Mouse (Mus musculus): ENCODE data around the gene Plcl1. TPM values are rescaled to one million over a fixed set of nuclear protein-coding genes. Genes with fewer than 3 reads are reported as not detected.
A peak's percentile ranks its signal among the peaks of the same experiment; 100 is the strongest.
"Not testable (repeated sequence)": the region's sequence is repeated elsewhere in the genome, so short reads cannot be mapped to it uniquely, and the experiment has no call there.

The Plcl1 gene
- total RNA-seq, 2 experiments from 2014 or later: 32.0 to 34.7 TPM

DNA sequence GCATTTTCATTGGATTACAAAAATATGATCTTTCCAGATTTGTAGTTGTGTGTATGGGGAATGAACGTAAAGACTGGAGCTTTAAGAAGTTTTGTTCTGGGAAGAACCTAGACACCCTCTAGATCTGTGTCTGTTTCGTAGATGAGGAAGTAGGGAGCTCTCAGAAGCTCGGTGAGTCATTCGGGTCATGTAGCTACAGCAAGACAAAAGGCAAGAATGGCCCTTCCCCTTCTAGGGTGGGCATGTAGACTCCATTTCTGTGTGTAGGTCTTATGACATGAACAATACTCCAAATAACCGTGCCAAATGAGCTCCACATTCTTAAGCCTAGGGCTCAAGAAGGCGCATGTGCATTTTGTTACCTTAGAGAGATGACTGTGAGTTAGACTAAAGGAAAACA is 101.3 kb downstream of the Plcl1 start:
- Histone ChIP-seq H3K27ac (no peak overlapping the region), H3K4me3 (no peak overlapping the region)
- no peak for TF ChIP-seq CTCF (conservative IDR thresholded peaks at IDR 0.05)
- no peak for DNase-seq (ENCODE audit: low spot score in 2 of 2)

DNA sequence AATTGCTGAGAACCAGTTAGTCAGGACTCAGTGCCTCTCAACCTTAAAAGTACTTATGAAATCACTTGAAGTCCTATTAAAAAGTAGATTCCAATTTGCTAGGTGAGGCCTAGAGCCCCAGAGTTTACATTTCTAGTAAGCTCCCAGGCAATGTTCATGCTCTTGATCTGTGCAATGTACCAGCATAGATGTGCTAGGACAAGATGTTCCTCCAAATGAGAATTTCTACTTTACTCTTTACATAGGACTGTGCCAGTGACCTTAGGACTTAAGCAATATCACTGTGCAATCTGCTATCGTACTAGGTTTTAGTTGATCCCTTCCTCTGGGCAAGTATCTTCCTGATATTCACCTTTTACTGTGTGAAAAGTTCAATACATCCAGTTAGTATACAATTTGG is 103.9 kb downstream of the Plcl1 start:
- DNase-seq (ENCODE audit: low spot score in 2 of 2): no peak
- no peak for TF ChIP-seq CTCF (conservative IDR thresholded peaks at IDR 0.05)
- no peak overlapping the region for H3K27ac ChIP-seq
- H3K4me3 ChIP-seq: no peak overlapping the region

- Histone ChIP-seq H3K27ac (no peak overlapping the region), H3K4me3 (no peak overlapping the region)
- TF ChIP-seq CTCF (conservative IDR thresholded peaks at IDR 0.05): no peak
- no peak for DNase-seq (ENCODE audit: low spot score in 2 of 2)
Measured at GRCm38 (mm10) chr1:55512165-55512564, 106.4 kb downstream of the Plcl1 start.

- not testable (repeated sequence) for DNase-seq (ENCODE audit: low spot score in 2 of 2); H3K4me3 ChIP-seq; H3K27ac ChIP-seq
Measured at GRCm38 (mm10) chr1:55512799-55513198, 107.1 kb downstream of the Plcl1 start.

GRCm38 (mm10) chr1:55517182-55517581 is 111.5 kb downstream of the Plcl1 start:
- no peak for DNase-seq (ENCODE audit: low spot score in 2 of 2)
- Histone ChIP-seq H3K4me3 (no peak overlapping the region), H3K27ac (peak overlapping the region; percentile 52; the same call in 1 of the 2 replicates)
- TF ChIP-seq CTCF (conservative IDR thresholded peaks at IDR 0.05): no peak

GRCm38 (mm10) chr1:55523966-55524365 is 118.2 kb downstream of the Plcl1 start:
- DNase-seq (ENCODE audit: low spot score in 2 of 2): no peak
- no peak overlapping the region for H3K27ac ChIP-seq
- TF ChIP-seq CTCF (conservative IDR thresholded peaks at IDR 0.05): no peak
- no peak overlapping the region for H3K4me3 ChIP-seq

DNA sequence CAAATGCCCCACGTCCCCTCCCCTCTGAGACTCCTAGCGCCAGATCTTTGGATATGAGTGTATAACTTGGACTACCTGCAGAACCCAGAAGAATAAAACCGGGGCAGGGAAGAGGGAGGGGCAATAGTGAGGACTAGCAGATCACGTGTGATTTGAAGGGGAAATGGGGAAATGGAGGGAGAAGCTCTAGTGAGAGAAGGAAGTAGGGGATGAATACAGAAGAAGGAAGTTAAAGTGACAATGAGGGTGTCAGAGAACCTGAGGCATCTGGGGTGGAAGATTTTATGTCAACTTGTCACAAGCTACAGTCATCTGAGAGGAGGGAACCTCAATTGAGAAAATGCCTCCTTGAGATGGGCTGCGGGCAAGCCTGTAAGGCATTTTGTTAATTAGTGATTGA is 119.4 kb downstream of the Plcl1 start:
- Histone ChIP-seq H3K27ac (no peak overlapping the region), H3K4me3 (no peak overlapping the region)
- no peak for DNase-seq (ENCODE audit: low spot score in 2 of 2)
- no peak for TF ChIP-seq CTCF (conservative IDR thresholded peaks at IDR 0.05)

DNA sequence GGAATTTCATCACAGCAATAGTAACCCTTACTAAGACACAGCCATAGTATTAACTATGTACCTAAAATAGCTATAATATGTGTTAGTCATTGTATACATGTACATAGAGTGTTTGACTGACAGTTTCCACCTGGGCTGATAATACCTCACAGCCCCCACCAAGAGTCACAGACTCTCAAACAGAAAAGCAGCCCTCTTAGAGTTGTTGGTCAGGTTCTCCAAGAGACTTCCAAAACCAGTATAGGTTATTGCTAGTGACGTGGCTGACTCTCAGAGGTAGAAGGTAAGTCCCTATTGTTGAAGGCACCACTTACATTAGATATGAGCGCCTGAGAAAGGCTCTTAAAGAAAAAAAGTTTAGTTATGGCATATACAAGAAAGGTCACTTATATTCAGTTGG is 120.0 kb downstream of the Plcl1 start:
- no peak for DNase-seq (ENCODE audit: low spot score in 2 of 2)
- Histone ChIP-seq H3K27ac (no peak overlapping the region), H3K4me3 (no peak overlapping the region)
- TF ChIP-seq CTCF (conservative IDR thresholded peaks at IDR 0.05): no peak

DNA sequence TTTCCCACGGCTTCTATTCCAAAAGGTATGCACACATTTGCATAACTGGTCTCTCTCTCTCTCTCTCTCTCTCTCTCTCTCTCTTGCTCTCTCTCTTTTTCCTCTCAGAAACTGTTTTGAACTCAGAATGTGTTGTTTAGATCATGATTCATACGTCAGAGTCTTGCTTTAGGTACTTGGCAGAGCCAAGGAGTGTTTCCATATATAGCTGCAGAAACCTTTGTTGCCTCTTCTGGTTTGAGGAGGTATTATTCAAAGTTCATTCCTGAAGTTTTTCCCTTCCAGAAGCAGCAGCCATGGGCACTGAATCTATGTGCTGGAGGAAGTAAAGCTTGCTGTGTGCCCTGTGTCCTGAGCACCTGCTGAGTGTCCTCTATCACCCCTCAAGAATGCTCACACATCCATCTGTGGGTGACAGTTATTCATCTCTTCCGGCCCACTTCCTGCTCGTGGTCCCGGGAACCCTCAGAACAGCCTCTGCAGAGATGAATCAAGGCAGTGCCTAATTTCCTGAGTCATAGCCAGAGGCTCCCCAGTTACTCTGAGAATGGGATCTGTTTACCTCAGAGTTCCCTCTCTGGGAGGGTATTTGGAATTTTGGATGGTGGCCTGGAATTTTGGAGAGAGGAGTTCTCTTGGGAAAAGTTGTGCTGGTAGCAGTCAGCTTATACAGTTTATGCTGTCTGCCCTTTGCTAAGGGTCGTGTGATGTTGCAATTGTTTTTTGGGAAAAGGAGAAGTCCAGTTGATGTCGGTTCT is 123.0 kb downstream of the Plcl1 start:
- no peak for TF ChIP-seq CTCF (conservative IDR thresholded peaks at IDR 0.05)
- Histone ChIP-seq H3K4me3 (no peak overlapping the region), H3K27ac (peak overlapping the region; percentile 7; the same call in 1 of the 2 replicates)
- no peak for DNase-seq (ENCODE audit: low spot score in 2 of 2)

DNA sequence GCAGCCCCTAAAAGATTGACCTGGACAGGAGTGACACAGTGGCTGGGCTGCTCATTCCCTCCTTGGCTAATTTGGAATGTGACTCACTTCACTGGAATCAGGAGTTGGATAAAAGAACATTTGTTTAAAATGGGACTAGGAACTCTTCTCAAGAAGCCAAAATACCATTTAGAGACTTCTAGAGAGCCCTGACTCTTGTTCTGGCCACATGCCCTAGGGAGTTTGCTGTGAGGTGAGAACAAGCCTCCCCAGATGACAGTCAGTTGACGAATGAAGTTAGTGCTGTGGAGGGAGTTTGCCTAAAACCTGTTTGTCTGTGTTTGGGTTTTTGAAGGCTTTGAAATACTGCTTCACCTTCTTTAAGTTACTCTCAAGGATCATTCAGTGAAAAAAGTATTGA is 128.1 kb downstream of the Plcl1 start:
- no peak overlapping the region for H3K27ac ChIP-seq
- no peak for TF ChIP-seq CTCF (conservative IDR thresholded peaks at IDR 0.05)
- no peak overlapping the region for H3K4me3 ChIP-seq
- no peak for DNase-seq (ENCODE audit: low spot score in 2 of 2)

DNA sequence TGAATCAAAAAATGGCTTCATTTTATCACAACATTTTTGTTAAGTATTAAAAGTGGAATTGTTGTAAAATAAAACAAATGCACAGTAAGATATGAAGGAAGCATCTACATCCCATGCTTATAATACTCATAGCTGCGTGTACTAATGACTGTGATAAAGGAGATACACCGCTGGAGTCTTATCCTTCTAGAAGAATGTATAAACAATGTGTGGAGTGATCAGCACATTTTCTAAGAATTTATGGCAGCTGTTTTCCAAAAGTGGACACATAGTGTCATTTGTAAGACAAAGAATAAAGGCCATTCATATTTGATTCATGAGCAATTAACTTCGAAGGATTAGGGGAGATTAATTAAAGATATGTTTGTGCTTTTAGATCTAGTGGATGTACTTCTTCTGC is 148.7 kb downstream of the Plcl1 start:
- DNase-seq (ENCODE audit: low spot score in 2 of 2): no peak
- Histone ChIP-seq H3K27ac (no peak overlapping the region), H3K4me3 (no peak overlapping the region)
- no peak for TF ChIP-seq CTCF (conservative IDR thresholded peaks at IDR 0.05)

- no peak for DNase-seq (ENCODE audit: low spot score in 2 of 2)
- no peak for TF ChIP-seq CTCF (conservative IDR thresholded peaks at IDR 0.05)
- H3K27ac ChIP-seq: no peak overlapping the region
- H3K4me3 ChIP-seq: no peak overlapping the region
Measured at GRCm38 (mm10) chr1:55557960-55558359, 152.2 kb downstream of the Plcl1 start.

DNA sequence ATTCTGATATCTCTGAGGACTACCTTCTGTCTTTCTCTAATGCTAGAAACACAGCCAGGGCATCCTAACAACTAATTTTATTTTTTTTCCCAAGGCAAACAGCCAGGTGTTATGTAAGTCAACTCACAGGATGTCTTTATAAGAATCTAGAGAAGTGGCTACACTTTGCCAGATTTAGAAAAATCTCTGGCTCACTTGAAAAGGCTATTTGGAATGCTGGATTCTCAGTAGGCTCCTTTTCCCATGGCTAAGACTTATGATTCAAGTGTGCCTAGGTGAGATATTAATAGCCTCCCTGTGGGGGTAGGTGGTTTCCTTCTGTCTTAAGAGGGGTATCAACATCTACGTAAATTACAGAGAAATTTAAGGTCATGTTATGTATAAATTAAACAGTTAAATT is 152.7 kb downstream of the Plcl1 start:
- Histone ChIP-seq H3K27ac (no peak overlapping the region), H3K4me3 (no peak overlapping the region)
- no peak for DNase-seq (ENCODE audit: low spot score in 2 of 2)
- TF ChIP-seq CTCF (conservative IDR thresholded peaks at IDR 0.05): no peak

- Histone ChIP-seq H3K27ac (no peak overlapping the region), H3K4me3 (no peak overlapping the region)
- no peak for DNase-seq (ENCODE audit: low spot score in 2 of 2)
- TF ChIP-seq CTCF (conservative IDR thresholded peaks at IDR 0.05): no peak
Measured at GRCm38 (mm10) chr1:55559998-55560397, 154.3 kb downstream of the Plcl1 start.
